Mouse (Mus musculus): Measurements from ENCODE around the gene Adamts17.

DNA sequence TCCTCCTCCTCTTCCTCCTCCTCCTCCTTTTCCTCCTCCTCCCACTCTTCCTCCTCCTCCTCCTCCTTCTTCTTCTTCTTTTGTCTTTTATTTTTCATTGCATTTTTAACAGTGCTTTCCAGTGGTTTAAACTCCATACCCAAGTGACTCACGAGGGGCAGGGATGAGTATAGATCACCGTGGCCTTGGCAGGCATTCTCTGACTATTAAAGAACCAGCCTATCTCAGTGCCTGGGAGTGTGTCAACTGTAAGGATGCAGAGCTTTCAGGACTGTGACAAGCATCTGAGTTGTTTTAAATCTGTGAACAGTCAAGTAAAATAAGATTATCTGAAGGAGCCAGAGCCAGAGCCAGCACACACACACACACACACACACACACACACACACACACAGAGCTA lies 130.7 kb downstream of the Adamts17 start:
- TF ChIP-seq CTCF (IDR thresholded peaks at IDR 0.05; ENCODE audit: low read depth, low read length) = no peak
- TF ChIP-seq GATA1 (IDR thresholded peaks at IDR 0.05; ENCODE audit: borderline replicate concordance, low read length) = no peak
